Mouse (Mus musculus): Measurements from ENCODE around the gene Plxna4.

GRCm38 (mm10) chr6:32300611-32301010 is 287.4 kb downstream of the Plxna4 start:
- no peak for TF ChIP-seq CTCF (IDR thresholded peaks at IDR 0.05; ENCODE audit: low read depth, low read length)
- no peak for TF ChIP-seq POLR2A (IDR thresholded peaks at IDR 0.05; ENCODE audit: borderline replicate concordance, low read depth, low read length)
